Mouse (Mus musculus): Measurements from ENCODE around the gene Khdc4.

DNA sequence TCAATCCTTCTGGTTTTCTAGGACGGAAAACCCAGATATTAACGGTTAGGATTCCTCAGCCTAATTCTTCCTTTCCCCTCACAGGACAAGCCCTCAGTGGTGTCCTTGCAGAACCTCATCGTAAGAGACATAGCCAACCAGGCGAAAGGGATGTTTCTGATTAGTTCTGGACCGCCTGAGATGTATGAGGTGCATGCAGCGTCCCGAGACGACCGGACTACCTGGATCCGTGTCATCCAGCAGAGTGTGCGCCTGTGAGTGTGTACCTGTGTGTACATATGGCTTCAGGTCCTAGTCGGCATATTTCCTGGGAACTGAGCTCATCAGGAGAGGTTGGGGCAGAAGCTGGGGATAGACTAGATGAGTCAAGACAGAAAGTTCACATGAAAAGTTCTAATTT lies 46.4 kb upstream of the Khdc4 start:
- TF ChIP-seq CTCF (IDR thresholded peaks at IDR 0.05; ENCODE audit: extremely low read depth, insufficient read length, insufficient replicate concordance, low read depth, low read length) (no peak), POLR2A (IDR thresholded peaks at IDR 0.05; ENCODE audit: low read depth, low read length) (no peak)
